Mouse (Mus musculus) A20 (cell line): ENCODE data around the gene Gm26992.
A peak's percentile ranks its signal among the peaks of the same experiment; 100 is the strongest.
"Not testable (repeated sequence)": the region's sequence is repeated elsewhere in the genome, so short reads cannot be mapped to it uniquely, and the experiment has no call there.

Source experiments
- DNase-seq: peaks from one replicate; pipeline ENCODE4 v3.0.0-alpha.2; 2011; ENCODE audit warnings: low read depth, low spot score

Gm26992 gene

GRCm38 (mm10) chrX:103421710-103422109, at the start of gene Gm26992:
Gene Gm26992, plus strand, starts transcription at chrX:103422010.
- no peak for DNase-seq

DNA sequence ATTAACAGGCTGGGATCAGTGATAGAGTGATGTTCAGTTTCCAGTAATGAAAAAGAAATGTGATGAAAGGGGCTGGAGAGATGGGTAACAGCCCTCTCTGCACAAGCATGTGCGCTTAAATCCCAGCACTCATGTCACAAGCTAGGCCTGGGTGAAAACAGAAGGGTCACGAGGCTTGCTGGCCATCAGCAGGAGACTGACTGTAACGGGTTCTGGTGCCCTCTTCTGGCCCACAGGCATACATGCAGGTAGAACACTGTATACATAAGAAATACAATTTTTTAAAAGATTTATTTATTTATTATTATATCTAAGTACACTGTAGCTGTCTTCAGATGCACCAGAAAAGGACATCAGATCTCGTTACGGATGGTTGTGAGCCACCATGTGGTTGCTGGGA, 47.6 kb upstream of the Gm26992 start:
- peak; percentile 15 for DNase-seq

GRCm38 (mm10) chrX:103384528-103384927, 37.3 kb upstream of the Gm26992 start:
- peak; percentile 17 for DNase-seq

DNA sequence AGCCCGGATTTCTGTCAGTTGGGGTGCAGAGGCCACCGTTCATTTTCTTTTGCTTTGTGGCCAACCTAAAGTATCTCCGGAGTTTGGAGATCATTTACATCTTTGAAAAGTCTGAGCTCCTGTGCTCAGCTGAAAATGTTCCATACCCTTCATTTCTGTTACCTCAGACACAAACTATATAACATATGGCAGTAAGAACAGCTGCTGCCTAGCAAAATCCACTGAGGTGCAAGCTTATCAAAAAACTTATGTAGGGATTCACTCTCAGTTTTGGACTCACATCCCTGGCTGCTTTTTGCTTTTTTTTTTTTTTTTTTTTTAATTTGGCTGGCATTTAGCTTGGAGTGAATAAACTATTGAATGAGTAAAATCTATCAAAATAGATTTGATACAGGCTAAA, 33.7 kb upstream of the Gm26992 start:
- DNase-seq = no peak

GRCm38 (mm10) chrX:103393841-103394240, 28.0 kb upstream of the Gm26992 start:
- DNase-seq = no peak

DNA sequence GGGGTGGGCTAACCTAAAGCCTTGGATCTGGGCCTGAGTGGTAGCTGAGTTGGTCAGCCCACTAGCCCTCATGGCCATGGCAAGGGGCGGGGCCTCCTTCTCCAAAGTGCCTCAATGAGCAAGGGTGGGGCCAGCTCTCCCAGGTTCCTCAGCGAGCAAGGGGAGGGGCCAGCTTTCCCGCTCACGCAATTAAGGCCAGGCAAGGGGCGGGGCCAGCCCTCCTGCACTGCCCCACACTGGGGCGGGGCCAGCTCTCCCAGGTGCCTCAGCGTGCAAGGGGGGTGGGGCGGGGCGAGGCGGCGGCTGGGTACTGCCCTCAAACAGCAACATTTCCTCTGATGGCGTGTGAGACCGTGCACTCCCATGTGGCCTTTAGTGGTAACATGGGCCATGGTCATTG, 16.8 kb upstream of the Gm26992 start:
- no peak for DNase-seq

DNA sequence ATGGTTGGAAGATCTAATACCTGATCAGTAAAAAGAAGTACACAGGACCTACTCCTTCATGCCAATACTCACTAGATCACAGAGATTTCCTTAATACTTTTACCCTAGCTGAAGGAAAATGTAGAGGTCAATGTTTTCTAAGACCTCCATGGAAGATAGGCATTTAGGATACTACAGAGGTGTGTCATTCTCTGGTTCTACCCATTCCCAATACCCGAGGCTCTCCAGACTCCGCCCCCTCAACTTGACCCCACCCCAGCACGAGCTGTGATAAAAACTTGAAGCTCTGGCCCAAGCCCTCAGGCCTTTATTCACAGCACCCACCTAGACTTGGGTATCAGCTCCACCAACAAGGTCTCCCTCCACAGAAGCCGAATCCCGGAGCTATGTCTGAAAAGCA, 7.6 kb upstream of the Gm26992 start, which contains the start of gene Tsx:
Tsx (plus strand) TSS at position 301 of the 400 bp plus-strand sequence.
- DNase-seq = no peak

- no peak for DNase-seq
Measured at GRCm38 (mm10) chrX:103427677-103428076, 5.9 kb downstream of the Gm26992 start.

DNA sequence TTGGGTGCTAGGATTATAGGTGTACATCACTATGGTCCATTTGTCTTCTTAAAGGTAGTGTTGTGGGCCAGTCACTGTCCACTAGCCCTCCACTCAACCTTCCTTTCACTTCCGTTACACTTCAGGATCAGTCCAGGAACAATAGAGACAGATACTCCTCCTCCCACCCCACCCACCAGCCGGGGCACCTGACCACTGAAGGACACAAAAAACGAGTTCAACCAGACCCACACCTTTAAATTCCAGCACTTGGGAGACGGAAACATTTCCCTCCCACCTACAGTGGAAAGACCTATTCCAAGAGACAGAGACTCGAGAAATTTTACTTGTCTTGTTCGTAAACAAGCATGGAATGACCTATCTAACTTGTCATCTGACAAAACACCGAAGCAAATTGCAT, 10.5 kb downstream of the Gm26992 start:
- no peak for DNase-seq

- DNase-seq = no peak
Measured at GRCm38 (mm10) chrX:103438023-103438422, 16.2 kb downstream of the Gm26992 start.

DNA sequence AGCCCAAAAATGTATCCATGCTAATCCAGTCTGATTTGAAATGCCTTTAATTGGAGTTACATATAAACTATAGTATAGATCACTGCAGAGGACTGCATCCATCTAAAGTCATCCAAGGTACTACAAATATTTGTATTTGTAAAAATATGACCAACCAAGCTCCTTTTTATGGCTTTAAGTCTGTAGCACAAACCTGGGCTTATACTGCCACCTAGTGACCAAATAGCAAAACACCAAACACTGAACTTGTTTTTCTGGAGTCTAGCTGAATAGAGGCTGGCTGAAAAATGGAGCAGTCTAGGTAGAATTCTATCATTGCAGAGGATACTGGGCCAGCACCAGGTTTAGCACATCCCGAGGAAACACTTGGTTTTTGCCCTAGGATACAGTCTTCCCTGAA, 19.0 kb downstream of the Gm26992 start:
- DNase-seq = peak; percentile 56

DNA sequence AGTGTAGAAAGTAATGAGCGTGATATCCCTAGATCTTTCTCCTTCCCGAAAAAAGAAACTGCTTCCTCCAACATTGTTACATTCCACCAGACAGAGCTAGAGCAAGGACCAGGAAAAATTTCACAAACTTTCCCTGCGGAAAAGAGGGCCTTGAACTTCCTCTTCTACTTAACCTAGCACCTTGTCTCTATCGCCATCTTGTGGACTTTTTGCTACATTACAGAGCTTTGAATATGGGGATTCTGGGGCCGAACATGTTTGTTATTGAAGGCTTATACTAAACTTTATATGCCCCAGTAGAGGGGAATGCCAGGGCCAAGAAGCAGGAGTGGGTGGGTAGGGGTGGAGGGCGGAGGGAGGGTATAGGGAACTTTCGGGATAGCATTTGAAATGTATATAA, 21.9 kb downstream of the Gm26992 start:
- peak; percentile 55 for DNase-seq

GRCm38 (mm10) chrX:103447539-103448169, 25.8 kb downstream of the Gm26992 start:
- DNase-seq = no peak

DNA sequence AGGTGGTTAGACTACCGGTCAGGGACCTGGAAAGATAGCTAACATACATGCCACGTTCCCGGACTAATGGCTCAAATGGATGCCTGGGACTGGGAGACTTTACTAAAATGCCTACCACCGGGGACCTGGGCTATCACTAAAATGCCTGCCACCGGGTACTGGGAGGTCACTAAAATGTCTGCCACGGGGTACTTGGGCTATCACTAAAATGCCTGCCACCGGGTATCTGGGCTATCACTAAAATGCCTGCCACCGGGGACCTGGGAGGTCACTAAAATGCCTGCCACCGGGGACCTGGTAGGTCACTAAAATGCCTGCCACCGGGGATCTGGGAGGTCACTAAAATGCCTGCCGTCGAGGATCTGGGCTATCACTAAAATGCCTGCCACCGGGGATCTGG, 26.6 kb downstream of the Gm26992 start:
- not testable (repeated sequence) for DNase-seq

GRCm38 (mm10) chrX:103448943-103449722, 27.3 kb downstream of the Gm26992 start:
- not testable (repeated sequence) for DNase-seq

GRCm38 (mm10) chrX:103452815-103453214, 31.0 kb downstream of the Gm26992 start:
- no peak for DNase-seq

- DNase-seq = no peak
Measured at GRCm38 (mm10) chrX:103460056-103460455, 38.2 kb downstream of the Gm26992 start.

DNA sequence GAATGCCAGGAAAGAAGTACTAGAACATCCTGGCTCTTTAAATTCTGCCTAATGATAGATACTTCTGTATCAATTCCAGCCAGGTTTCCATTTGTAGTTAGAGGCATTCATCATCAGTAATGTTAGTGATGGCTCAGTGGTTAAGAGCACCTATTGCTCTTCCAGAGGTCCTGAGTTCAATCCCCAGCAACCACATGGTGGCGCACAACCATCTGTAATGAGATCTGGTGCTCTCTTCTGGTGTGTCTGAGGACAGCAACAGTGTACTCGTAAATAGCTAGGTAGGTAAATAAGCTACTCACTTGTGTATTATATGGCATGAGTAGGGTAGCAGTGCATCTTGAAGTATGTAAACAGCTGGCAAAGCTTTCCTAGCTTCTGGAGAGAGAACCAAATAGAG, 47.2 kb downstream of the Gm26992 start:
- no peak for DNase-seq

DNA sequence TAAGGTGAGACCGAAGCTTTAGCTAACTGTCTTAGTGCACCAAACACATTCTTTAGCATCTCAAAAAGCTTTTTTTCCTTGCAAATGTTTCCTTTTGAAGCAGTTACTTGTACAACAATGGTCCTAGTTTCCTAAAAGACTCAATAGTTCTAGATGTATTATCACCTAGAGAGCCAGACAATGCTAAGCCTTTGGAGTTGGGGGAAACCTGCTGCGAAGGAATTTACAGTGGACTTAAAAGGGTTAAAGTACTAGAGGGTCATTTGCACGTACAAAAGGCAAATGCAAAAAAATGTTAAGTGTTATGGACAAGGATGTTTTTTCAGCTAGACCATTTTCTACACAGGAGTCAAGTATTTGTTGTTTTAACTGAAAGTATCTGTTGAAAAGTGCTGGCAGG, 50.5 kb downstream of the Gm26992 start:
- no peak for DNase-seq

- peak; percentile 73 for DNase-seq
Measured at GRCm38 (mm10) chrX:103477507-103477906, 55.7 kb downstream of the Gm26992 start.

- no peak for DNase-seq
Measured at GRCm38 (mm10) chrX:103481243-103482096, 59.7 kb downstream of the Gm26992 start.

DNA sequence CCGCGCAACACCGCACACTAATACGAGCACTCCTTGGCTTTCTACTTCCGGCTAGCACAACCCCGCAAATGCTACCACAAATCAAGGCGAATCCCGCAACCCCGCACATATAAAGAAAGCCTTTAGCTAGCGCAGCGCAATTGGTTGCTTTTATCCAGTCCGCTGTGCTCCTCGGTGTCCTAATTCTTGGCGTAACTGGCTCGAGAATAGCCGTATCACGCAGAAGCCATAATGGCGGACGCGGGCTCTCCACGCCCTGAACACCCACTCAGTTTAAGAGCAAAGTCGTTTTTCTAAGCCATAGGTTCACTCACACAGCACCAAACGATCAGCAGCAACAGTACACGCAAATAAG, 60.3 kb downstream of the Gm26992 start:
- no peak for DNase-seq
